Mouse (Mus musculus): ENCODE measurements around the gene Chml.

- no peak for TF ChIP-seq ETS1 (IDR thresholded peaks at IDR 0.05; ENCODE audit: low read depth, low read length)
- no peak for TF ChIP-seq CTCF (IDR thresholded peaks at IDR 0.05 in 2 of 3, conservative IDR thresholded peaks at IDR 0.05 in 1 of 3; ENCODE audit: control insufficient read depth in 1 of 3, insufficient read depth in 1 of 3, low read depth in 2 of 3, low read length in 3 of 3, poor library complexity in 1 of 3, severe bottlenecking in 1 of 3)
- no peak for TF ChIP-seq TCF12 (IDR thresholded peaks at IDR 0.05; ENCODE audit: low read depth, low read length)
- TF ChIP-seq ZKSCAN1 (IDR thresholded peaks at IDR 0.05; ENCODE audit: low read depth, low read length), result no peak
- no peak for TF ChIP-seq MAFK (IDR thresholded peaks at IDR 0.05; ENCODE audit: borderline replicate concordance, low read depth, low read length)
- TF ChIP-seq ZC3H11A (IDR thresholded peaks at IDR 0.05; ENCODE audit: low read depth, low read length), result no peak
- TF ChIP-seq RCOR1 (IDR thresholded peaks at IDR 0.05; ENCODE audit: low read depth, low read length), result no peak
- no peak for TF ChIP-seq MYB (IDR thresholded peaks at IDR 0.05; ENCODE audit: low read depth, low read length)
- no peak for TF ChIP-seq POLR2A (IDR thresholded peaks at IDR 0.05; ENCODE audit: control insufficient read depth in 1 of 2, insufficient read depth in 1 of 2, low read depth in 1 of 2, low read length in 2 of 2, poor library complexity in 1 of 2)
- TF ChIP-seq ELF1 (IDR thresholded peaks at IDR 0.05; ENCODE audit: low read depth, low read length), result no peak
- TF ChIP-seq SMC3 (IDR thresholded peaks at IDR 0.05; ENCODE audit: low read depth, low read length), result no peak
- no peak for TF ChIP-seq E2F4 (IDR thresholded peaks at IDR 0.05; ENCODE audit: borderline replicate concordance, low read depth, low read length)
Observed at GRCm38 (mm10) chr1:175680995-175681394, 11.7 kb downstream of the Chml start.
